Mouse (Mus musculus): Measurements from ENCODE around the gene Arid4a. TPM values are rescaled to one million over a fixed set of nuclear protein-coding genes. Genes with fewer than 3 reads are reported as not detected.

Gene Arid4a
- total and polyA plus RNA-seq, 3 experiments = 6.7 to 13.0 TPM; not detected in 1

DNA sequence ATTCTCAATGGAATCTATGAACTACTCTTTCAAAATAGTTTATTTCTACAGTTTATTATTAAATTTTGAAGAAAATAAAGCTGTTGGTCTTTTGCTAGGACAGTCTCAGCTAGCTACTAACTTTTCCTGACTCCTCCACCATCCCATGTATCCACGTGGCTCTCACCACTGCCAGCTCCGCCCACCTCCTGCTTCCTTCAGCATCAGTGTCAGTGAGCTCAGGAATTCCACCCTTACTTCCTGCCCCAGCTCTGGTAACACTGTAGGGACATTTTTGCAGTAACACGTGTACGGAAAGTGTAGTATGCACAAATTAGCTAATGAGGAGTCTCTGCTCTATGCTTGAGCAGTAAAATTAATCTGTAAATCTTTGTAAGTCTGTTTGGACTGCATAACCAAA is 6.0 kb upstream of the Arid4a start:
- peaks cover 34 to 38% of the 10 kb centered on the region in 2 experiments for H3K36me3 ChIP-seq (ENCODE audit: control insufficient read depth in 1 of 2, insufficient read depth in 2 of 2, low read length in 2 of 2)
- H3K9ac ChIP-seq (ENCODE audit: control insufficient read depth, low read depth, low read length, poor library complexity, severe bottlenecking) = no peak overlapping the region
- no peak overlapping the region for H3K4me3 ChIP-seq (ENCODE audit: control insufficient read depth in 1 of 2, insufficient read depth in 1 of 2, low read depth in 2 of 2, low read length in 2 of 2)
- peaks cover 27% of the 10 kb centered on the region for H3K79me2 ChIP-seq (ENCODE audit: control insufficient read depth, insufficient read depth, low read length, poor library complexity)
- peaks cover 0 to 15% of the 10 kb centered on the region in 2 experiments; a peak in 2 of 4 replicates for H3K4me1 ChIP-seq (ENCODE audit: control insufficient read depth in 1 of 2, insufficient read depth in 2 of 2, low read length in 2 of 2)
- no peak overlapping the region for H3K27ac ChIP-seq (ENCODE audit: control insufficient read depth, low read depth, low read length)
- no peak for TF ChIP-seq POLR2A (IDR thresholded peaks at IDR 0.05; ENCODE audit: control insufficient read depth in 1 of 2, insufficient read depth in 1 of 2, low read depth in 1 of 2, low read length in 2 of 2, poor library complexity in 1 of 2)
- no peaks in the 10 kb centered on the region for H3K27me3 ChIP-seq (ENCODE audit: control insufficient read depth in 1 of 2, insufficient read depth in 2 of 2, low read length in 2 of 2)
- no peaks in the 10 kb centered on the region for H3K9me3 ChIP-seq (replicated peaks; ENCODE audit: insufficient read depth, low read length)
- no peak for DNase-seq (ENCODE audit: low read depth, low spot score)

DNA sequence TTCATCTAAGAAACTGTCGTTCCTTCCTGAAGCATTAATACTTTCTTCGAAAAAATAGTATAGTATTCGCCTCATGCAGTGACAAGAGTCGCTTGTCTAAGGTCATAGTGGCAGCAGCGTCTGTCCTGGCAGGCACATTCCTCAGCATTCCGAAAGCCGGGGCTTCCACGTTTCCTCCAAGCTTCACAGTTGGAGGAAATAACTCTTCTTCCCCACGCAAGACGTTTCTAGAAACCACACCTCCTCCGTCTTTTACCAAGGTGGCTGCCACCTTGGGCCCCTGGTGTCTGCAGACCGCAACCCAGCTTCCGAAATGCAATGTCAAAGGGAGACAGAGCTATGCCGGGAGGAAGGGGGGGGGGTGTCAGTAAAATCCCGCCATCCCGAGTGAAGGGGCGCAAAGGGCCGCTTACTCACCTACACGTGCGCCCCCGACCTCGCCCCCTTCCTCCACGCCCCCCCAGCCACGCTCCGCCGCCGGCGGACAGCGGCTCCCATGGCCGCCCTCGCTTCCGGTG is 886 bp upstream of the Arid4a start:
- H3K4me3 ChIP-seq (ENCODE audit: control insufficient read depth in 1 of 2, insufficient read depth in 1 of 2, low read depth in 2 of 2, low read length in 2 of 2) = peak overlapping the region; percentile 66 to 89
- H3K36me3 ChIP-seq (ENCODE audit: control insufficient read depth in 1 of 2, insufficient read depth in 2 of 2, low read length in 2 of 2) = peaks cover 21 to 30% of the 10 kb centered on the region in 2 experiments
- H3K27ac ChIP-seq (ENCODE audit: control insufficient read depth, low read depth, low read length) = peak overlapping the region; percentile 97
- H3K79me2 ChIP-seq (ENCODE audit: control insufficient read depth, insufficient read depth, low read length, poor library complexity) = peaks cover 42% of the 10 kb centered on the region
- H3K4me1 ChIP-seq (ENCODE audit: control insufficient read depth in 1 of 2, insufficient read depth in 2 of 2, low read length in 2 of 2) = peaks cover 2 to 15% of the 10 kb centered on the region in 2 experiments; a peak in 2 of 4 replicates
- H3K27me3 ChIP-seq (ENCODE audit: control insufficient read depth in 1 of 2, insufficient read depth in 2 of 2, low read length in 2 of 2) = no peaks in the 10 kb centered on the region
- H3K9ac ChIP-seq (ENCODE audit: control insufficient read depth, low read depth, low read length, poor library complexity, severe bottlenecking) = peak overlapping the region; percentile 92
- H3K9me3 ChIP-seq (replicated peaks; ENCODE audit: insufficient read depth, low read length) = no peaks in the 10 kb centered on the region
- DNase-seq (ENCODE audit: low read depth, low spot score) = no peak
- TF ChIP-seq ELF1 (IDR thresholded peaks at IDR 0.05; ENCODE audit: low read depth, low read length) (no peak), MXI1 (IDR thresholded peaks at IDR 0.05; ENCODE audit: low read depth, low read length) (peak; percentile 99), CHD2 (IDR thresholded peaks at IDR 0.05; ENCODE audit: low read length) (no peak), JUND (IDR thresholded peaks at IDR 0.05; ENCODE audit: low read depth, low read length) (no peak), UBTF (IDR thresholded peaks at IDR 0.05; ENCODE audit: borderline replicate concordance, insufficient read depth, low read depth, low read length) (no peak), MAFK (IDR thresholded peaks at IDR 0.05; ENCODE audit: borderline replicate concordance, low read depth, low read length) (no peak), MAZ (IDR thresholded peaks at IDR 0.05; ENCODE audit: low read depth, low read length) (peak; percentile 83), CTCF (IDR thresholded peaks at IDR 0.05 in 2 of 3, conservative IDR thresholded peaks at IDR 0.05 in 1 of 3; ENCODE audit: control insufficient read depth in 1 of 3, insufficient read depth in 1 of 3, low read depth in 2 of 3, low read length in 3 of 3, poor library complexity in 1 of 3, severe bottlenecking in 1 of 3) (no peak), MEF2A (IDR thresholded peaks at IDR 0.05; ENCODE audit: extremely low read depth, insufficient replicate concordance, low read depth, low read length, poor library complexity, severe bottlenecking) (no peak), CHD1 (IDR thresholded peaks at IDR 0.05; ENCODE audit: low read depth, low read length) (0 out of 2 replicates have a peak, but pooled peaks have one; percentile 14), ZMIZ1 (IDR thresholded peaks at IDR 0.05; ENCODE audit: low read depth, low read length) (no peak), TCF12 (IDR thresholded peaks at IDR 0.05; ENCODE audit: low read depth, low read length) (no peak), NRF1 (IDR thresholded peaks at IDR 0.05; ENCODE audit: insufficient read depth, low read depth, low read length, poor library complexity, severe bottlenecking) (no peak), HCFC1 (IDR thresholded peaks at IDR 0.05; ENCODE audit: low read depth, low read length) (no peak), RCOR1 (IDR thresholded peaks at IDR 0.05; ENCODE audit: low read depth, low read length) (no peak), ZC3H11A (IDR thresholded peaks at IDR 0.05; ENCODE audit: low read depth, low read length) (no peak), TBP (IDR thresholded peaks at IDR 0.05; ENCODE audit: low read depth, low read length) (no peak), MYB (IDR thresholded peaks at IDR 0.05; ENCODE audit: low read depth, low read length) (no peak), MAX (IDR thresholded peaks at IDR 0.05; ENCODE audit: low read length) (peak; percentile 73), ZKSCAN1 (IDR thresholded peaks at IDR 0.05; ENCODE audit: low read depth, low read length) (no peak), RAD21 (IDR thresholded peaks at IDR 0.05; ENCODE audit: low read depth, low read length) (no peak), TAL1 (IDR thresholded peaks at IDR 0.05; ENCODE audit: low read length) (no peak), SMC3 (IDR thresholded peaks at IDR 0.05; ENCODE audit: low read depth, low read length) (no peak), NELFE (IDR thresholded peaks at IDR 0.05; ENCODE audit: low read depth, low read length) (no peak), POLR2AphosphoS2 (IDR thresholded peaks at IDR 0.05; ENCODE audit: low read length) (no peak), USF1 (IDR thresholded peaks at IDR 0.05; ENCODE audit: low read depth, low read length) (no peak), GABPA (IDR thresholded peaks at IDR 0.05; ENCODE audit: low read depth, low read length) (no peak), POLR2AphosphoS5 (IDR thresholded peaks at IDR 0.05; ENCODE audit: borderline replicate concordance, low read depth, low read length) (no peak), KAT2A (conservative IDR thresholded peaks at IDR 0.05; ENCODE audit: low read depth, low read length) (no peak), SIN3A (IDR thresholded peaks at IDR 0.05; ENCODE audit: low read length) (peak; percentile 91), USF2 (IDR thresholded peaks at IDR 0.05; ENCODE audit: borderline replicate concordance in 1 of 2, insufficient read depth in 1 of 2, low read depth in 1 of 2, low read length in 2 of 2) (no peak)
